22 mouse cellular contexts compared by ENCODE assay signal in genomic region chr11:77615084-77615624, GRCm38 (mm10).
"Had no signal": no experiment of that assay in that cellular context is flagged by ENCODE, and none has a peak within 500 bp of the region (broad histone marks: within the 10 kb centered on the region; RNA-seq: fewer than 3 reads in every experiment).

No protein-coding gene starts in this region.

- H3K9me3 ChIP-seq: liver, embryonic 15.5 days; lung, embryonic 15.5 days; megakaryocyte, embryonic 14.5 days; midbrain, embryonic 13.5 days; midbrain, embryonic 15.5 days; neural tube, embryonic 13.5 days; neural tube, embryonic 15.5 days had no signal

- H3K9ac ChIP-seq: liver, embryonic 15.5 days; liver, postnatal 0 days; lung, embryonic 15.5 days; midbrain, embryonic 13.5 days; midbrain, embryonic 15.5 days; neural tube, embryonic 13.5 days; neural tube, embryonic 15.5 days had no signal

- H3K36me3 ChIP-seq: liver, embryonic 15.5 days; lung, embryonic 15.5 days; midbrain, embryonic 13.5 days; midbrain, embryonic 15.5 days; neural tube, embryonic 13.5 days; neural tube, embryonic 15.5 days had no signal

- H3K4me3 ChIP-seq: liver, embryonic 15.5 days; lung, embryonic 15.5 days; megakaryocyte, embryonic 14.5 days; midbrain, embryonic 13.5 days; midbrain, embryonic 15.5 days; neural tube, embryonic 13.5 days; neural tube, embryonic 15.5 days had no signal

- H3K4me2 ChIP-seq: liver, embryonic 15.5 days; lung, embryonic 15.5 days; midbrain, embryonic 11.5 days; midbrain, embryonic 13.5 days; midbrain, embryonic 15.5 days; neural tube, embryonic 13.5 days; neural tube, embryonic 15.5 days had no signal

- H3K27ac ChIP-seq: liver, embryonic 15.5 days; lung, embryonic 15.5 days; macrophage; midbrain, embryonic 13.5 days; midbrain, embryonic 15.5 days; neural tube, embryonic 13.5 days; neural tube, embryonic 15.5 days had no signal

- H3K4me1 ChIP-seq: liver, embryonic 15.5 days; lung, embryonic 15.5 days; midbrain, embryonic 13.5 days; midbrain, embryonic 15.5 days; neural tube, embryonic 13.5 days; neural tube, embryonic 15.5 days had no signal

- DNase-seq: liver, postnatal 0 days; lung, adult 2 months; lung, postnatal 14 days; lung, postnatal 36 days; retina, postnatal 1 day; right cerebral cortex, adult 18-20 months; right cerebral cortex, postnatal 25 days; right cerebral cortex, postnatal 4 days; spleen, adult 18-20 months; thymus, adult 18-20 months; thymus, postnatal 14 days; thymus, postnatal 36 days had no signal

- H3K27me3 ChIP-seq: midbrain, embryonic 13.5 days; midbrain, embryonic 15.5 days; neural tube, embryonic 13.5 days; neural tube, embryonic 15.5 days had no signal

- ATAC-seq: liver, postnatal 0 days; lung, postnatal 0 days; midbrain, embryonic 13.5 days; midbrain, embryonic 15.5 days had no signal
